Mouse (Mus musculus): ENCODE measurements around the gene Pex14. TPM values are rescaled to one million over a fixed set of nuclear protein-coding genes. Genes with fewer than 3 reads are reported as not detected.

The Pex14 gene
- polyA plus RNA-seq, 1 experiment from 2014 or later = 52.1 TPM

GRCm38 (mm10) chr4:148952328-148953222 lies 147.1 kb downstream of the Pex14 start:
- H3K4me1 ChIP-seq (replicated peaks) = peaks cover 36% of the 10 kb centered on the region
- H3K9me3 ChIP-seq = no peaks in the 10 kb centered on the region
- WGBS = 18% methylated on average over 69 of the region's 69 CpGs
- no peak overlapping the region for H3K27ac ChIP-seq
- H3K4me2 ChIP-seq (replicated peaks) = peak overlapping the region; percentile 64
- peak overlapping the region; percentile 29 for H3K4me3 ChIP-seq (replicated peaks)
- ATAC-seq = no peak
- H3K27me3 ChIP-seq (replicated peaks) = peaks cover 26% of the 10 kb centered on the region
- no peaks in the 10 kb centered on the region for H3K36me3 ChIP-seq
- 0 out of 2 replicates have a peak overlapping the region, but pooled peaks have one; percentile 10 for H3K9ac ChIP-seq

GRCm38 (mm10) chr4:148951821-148952291 lies 147.8 kb downstream of the Pex14 start:
- ATAC-seq = no peak
- 25% methylated on average over 44 of the region's 44 CpGs for WGBS
- Histone ChIP-seq H3K4me2 (replicated peaks) (peak overlapping the region; percentile 64), H3K27me3 (replicated peaks) (peaks cover 26% of the 10 kb centered on the region), H3K4me1 (replicated peaks) (peaks cover 40% of the 10 kb centered on the region), H3K4me3 (replicated peaks) (peak overlapping the region; percentile 29), H3K9ac (0 out of 2 replicates have a peak overlapping the region, but pooled peaks have one; percentile 10), H3K36me3 (no peaks in the 10 kb centered on the region), H3K9me3 (no peaks in the 10 kb centered on the region), H3K27ac (no peak overlapping the region)

- H3K27me3 ChIP-seq (replicated peaks) = peaks cover 26% of the 10 kb centered on the region
- peaks cover 40% of the 10 kb centered on the region for H3K4me1 ChIP-seq (replicated peaks)
- no peaks in the 10 kb centered on the region for H3K36me3 ChIP-seq
- H3K9me3 ChIP-seq = no peaks in the 10 kb centered on the region
- ATAC-seq = peak; percentile 32; the same call in 1 of the 2 replicates
- WGBS = 56% methylated on average over 25 of the region's 25 CpGs
- no peak overlapping the region for H3K4me2 ChIP-seq (replicated peaks)
- H3K4me3 ChIP-seq (replicated peaks) = no peak overlapping the region
- no peak overlapping the region for H3K27ac ChIP-seq
- H3K9ac ChIP-seq = 0 out of 2 replicates have a peak overlapping the region, but pooled peaks have one; percentile 3
Observed at GRCm38 (mm10) chr4:148950932-148951650, 148.6 kb downstream of the Pex14 start.

GRCm38 (mm10) chr4:148950487-148950886 lies 149.2 kb downstream of the Pex14 start:
- Histone ChIP-seq H3K27me3 (replicated peaks) (peaks cover 26% of the 10 kb centered on the region), H3K9ac (no peak overlapping the region)

GRCm38 (mm10) chr4:148947833-148948388 lies 151.8 kb downstream of the Pex14 start:
- no peaks in the 10 kb centered on the region for H3K36me3 ChIP-seq
- H3K9ac ChIP-seq = no peak overlapping the region
- peak overlapping the region; percentile 6; the same call in 1 of the 2 replicates for H3K27ac ChIP-seq
- peak; percentile 39 for ATAC-seq
- peaks cover 20% of the 10 kb centered on the region for H3K27me3 ChIP-seq (replicated peaks)
- no peak overlapping the region for H3K4me2 ChIP-seq (replicated peaks)
- 27% methylated on average over 10 of the region's 10 CpGs for WGBS
- no peaks in the 10 kb centered on the region for H3K9me3 ChIP-seq
- peaks cover 36% of the 10 kb centered on the region for H3K4me1 ChIP-seq (replicated peaks)
- no peak overlapping the region for H3K4me3 ChIP-seq (replicated peaks)

More at GRCm38 (mm10) chr4:148950487-148950886, 149.2 kb downstream of the Pex14 start:
- 0 out of 2 replicates have a peak overlapping the region, but pooled peaks have one; percentile 22 for H3K27ac ChIP-seq
- peaks cover 38% of the 10 kb centered on the region for H3K4me1 ChIP-seq (replicated peaks)
- no peak for ATAC-seq
- 70% methylated on average over 6 of the region's 6 CpGs for WGBS
- H3K4me2 ChIP-seq (replicated peaks) = no peak overlapping the region
- no peaks in the 10 kb centered on the region for H3K36me3 ChIP-seq
- H3K9me3 ChIP-seq = no peaks in the 10 kb centered on the region
- no peak overlapping the region for H3K4me3 ChIP-seq (replicated peaks)

- Histone ChIP-seq H3K4me3 (replicated peaks) (no peak overlapping the region), H3K9ac (no peak overlapping the region), H3K27ac (no peak overlapping the region), H3K4me1 (replicated peaks) (peaks cover 23% of the 10 kb centered on the region), H3K4me2 (replicated peaks) (no peak overlapping the region), H3K27me3 (replicated peaks) (peaks cover 4% of the 10 kb centered on the region), H3K9me3 (no peaks in the 10 kb centered on the region), H3K36me3 (no peaks in the 10 kb centered on the region)
- no peak for ATAC-seq
- 92% methylated on average over 8 of the region's 8 CpGs for WGBS
Observed at GRCm38 (mm10) chr4:148946071-148946470, 153.6 kb downstream of the Pex14 start.

GRCm38 (mm10) chr4:148945476-148945881 lies 154.2 kb downstream of the Pex14 start:
- no peak for ATAC-seq
- 77% methylated on average over 4 of the region's 4 CpGs for WGBS
- Histone ChIP-seq H3K9ac (no peak overlapping the region), H3K27me3 (replicated peaks) (0 out of 2 replicates have a peak, but pooled peaks cover 2% of the 10 kb centered on the region), H3K9me3 (no peaks in the 10 kb centered on the region), H3K4me2 (replicated peaks) (no peak overlapping the region), H3K4me1 (replicated peaks) (peaks cover 24% of the 10 kb centered on the region), H3K36me3 (no peaks in the 10 kb centered on the region), H3K4me3 (replicated peaks) (no peak overlapping the region), H3K27ac (no peak overlapping the region)

- H3K4me2 ChIP-seq (replicated peaks) = no peak overlapping the region
- no peak overlapping the region for H3K9ac ChIP-seq
- H3K4me1 ChIP-seq (replicated peaks) = peaks cover 31% of the 10 kb centered on the region
- WGBS = 56% methylated on average over 5 of the region's 5 CpGs
- ATAC-seq = no peak
- no peak overlapping the region for H3K4me3 ChIP-seq (replicated peaks)
- H3K27me3 ChIP-seq (replicated peaks) = no peaks in the 10 kb centered on the region
- H3K9me3 ChIP-seq = no peaks in the 10 kb centered on the region
- H3K36me3 ChIP-seq = no peaks in the 10 kb centered on the region
- no peak overlapping the region for H3K27ac ChIP-seq
Observed at GRCm38 (mm10) chr4:148943099-148943498, 156.6 kb downstream of the Pex14 start.

GRCm38 (mm10) chr4:148941321-148941720 lies 158.4 kb downstream of the Pex14 start:
- Histone ChIP-seq H3K4me2 (replicated peaks) (peak overlapping the region; percentile 57), H3K27me3 (replicated peaks) (no peaks in the 10 kb centered on the region), H3K36me3 (no peaks in the 10 kb centered on the region), H3K27ac (peak overlapping the region; percentile 54), H3K9ac (0 out of 2 replicates have a peak overlapping the region, but pooled peaks have one; percentile 8), H3K4me3 (replicated peaks) (no peak overlapping the region), H3K4me1 (replicated peaks) (peaks cover 23% of the 10 kb centered on the region), H3K9me3 (no peaks in the 10 kb centered on the region)
- WGBS = 42% methylated on average over 11 of the region's 11 CpGs
- 0 out of 2 replicates have a peak, but pooled peaks have one; percentile 1 for ATAC-seq

GRCm38 (mm10) chr4:148940674-148941211 lies 158.9 kb downstream of the Pex14 start:
- Histone ChIP-seq H3K27me3 (replicated peaks) (no peaks in the 10 kb centered on the region), H3K27ac (peak overlapping the region; percentile 54), H3K4me3 (replicated peaks) (peak overlapping the region; percentile 14), H3K9ac (0 out of 2 replicates have a peak overlapping the region, but pooled peaks have one; percentile 8), H3K4me1 (replicated peaks) (peaks cover 28% of the 10 kb centered on the region), H3K4me2 (replicated peaks) (peak overlapping the region; percentile 57), H3K9me3 (no peaks in the 10 kb centered on the region), H3K36me3 (no peaks in the 10 kb centered on the region)
- 11% methylated on average over 25 of the region's 25 CpGs for WGBS
- ATAC-seq = peak; percentile 94

GRCm38 (mm10) chr4:148938546-148938945 lies 161.1 kb downstream of the Pex14 start:
- no peak overlapping the region for H3K9ac ChIP-seq
- WGBS = 86% methylated on average over 26 of the region's 26 CpGs

More at GRCm38 (mm10) chr4:148938546-148938945, 161.1 kb downstream of the Pex14 start:
- Histone ChIP-seq H3K27me3 (replicated peaks) (no peaks in the 10 kb centered on the region), H3K4me1 (replicated peaks) (peaks cover 39% of the 10 kb centered on the region), H3K27ac (no peak overlapping the region), H3K4me3 (replicated peaks) (no peak overlapping the region), H3K4me2 (replicated peaks) (no peak overlapping the region), H3K36me3 (no peaks in the 10 kb centered on the region), H3K9me3 (no peaks in the 10 kb centered on the region)
- no peak for ATAC-seq
